ENCODE assay signal across 24 mouse cellular contexts in genomic region chr2:131994971-131995370, GRCm38 (mm10). TPM values are rescaled to one million over a fixed set of nuclear protein-coding genes. Genes with fewer than 3 reads are reported as not detected.
"Had no signal": no experiment of that assay in that cellular context is flagged by ENCODE, and none has a peak within 500 bp of the region (broad histone marks: within the 10 kb centered on the region; RNA-seq: fewer than 3 reads in every experiment).

No protein-coding gene starts in this region.

- H3K9me3 ChIP-seq: heart, embryonic 13.5 days; hindbrain, embryonic 10.5 days; hindbrain, embryonic 12.5 days; intestine, embryonic 15.5 days; limb, embryonic 10.5 days; limb, embryonic 12.5 days; liver, embryonic 13.5 days; liver, embryonic 15.5 days had no signal

- H3K27ac ChIP-seq: gastrocnemius, adult 2 months; heart, adult 2 months; hindbrain, embryonic 10.5 days; hindbrain, embryonic 12.5 days; hindbrain, embryonic 14.5 days; intestine, embryonic 15.5 days; limb, embryonic 10.5 days; limb, embryonic 12.5 days; liver, embryonic 13.5 days; liver, embryonic 15.5 days had no signal

- H3K27me3 ChIP-seq: heart, embryonic 13.5 days; hindbrain, embryonic 12.5 days; intestine, embryonic 15.5 days; liver, embryonic 13.5 days; liver, embryonic 15.5 days had no signal

- H3K9ac ChIP-seq: heart, embryonic 13.5 days; hindbrain, embryonic 12.5 days; hindbrain, embryonic 14.5 days; intestine, embryonic 15.5 days; limb, embryonic 12.5 days; liver, embryonic 13.5 days; liver, embryonic 15.5 days had no signal

- ATAC-seq: inflammation-experienced regulatory T-cells, adult 6 months; intestine, embryonic 15.5 days; intestine, postnatal 0 days had no signal

- DNase-seq: gastrocnemius, adult 2 months; gastrocnemius, postnatal 10 days; gastrocnemius, postnatal 25 days; heart, adult 2 months; heart, postnatal 14 days; heart, postnatal 36 days; kidney, adult 18-20 months; kidney, postnatal 10 days; layer of hippocampus, adult 9-11 months; liver; liver, embryonic 13.5 days had no signal

- H3K4me3 ChIP-seq: gastrocnemius, adult 2 months; heart, adult 2 months; heart, embryonic 13.5 days; hindbrain, embryonic 10.5 days; hindbrain, embryonic 12.5 days; intestine, embryonic 15.5 days; limb, embryonic 10.5 days; limb, embryonic 12.5 days; liver, embryonic 13.5 days; liver, embryonic 15.5 days had no signal

- H3K4me2 ChIP-seq: heart, embryonic 11.5 days; heart, embryonic 13.5 days; hindbrain, embryonic 12.5 days; hindbrain, embryonic 14.5 days; intestine, embryonic 15.5 days; limb, embryonic 12.5 days; liver, embryonic 11.5 days; liver, embryonic 13.5 days; liver, embryonic 15.5 days had no signal

- H3K36me3 ChIP-seq: intestine, embryonic 15.5 days; limb, embryonic 10.5 days; limb, embryonic 12.5 days; liver, embryonic 13.5 days; liver, embryonic 15.5 days had no signal

- H3K4me1 ChIP-seq: intestine, embryonic 15.5 days; liver, embryonic 15.5 days had no signal

RNA-seq across cellular contexts. Expression of gene Prnd, which starts 44.3 kb away (rescaled TPM):
- total RNA-seq: granulocyte monocyte progenitor cell, adult 5-6 weeks had no signal
